Mouse (Mus musculus): Measurements from ENCODE around the gene Gm21310. TPM values are rescaled to one million over a fixed set of nuclear protein-coding genes. Genes with fewer than 3 reads are reported as not detected.
"Not testable (repeated sequence)": the region's sequence is repeated elsewhere in the genome, so short reads cannot be mapped to it uniquely, and the experiment has no call there.

Gene Gm21310
- not detected in 2 replicates for polyA plus RNA-seq (2012; rRNA removed)

- H3K27ac ChIP-seq (ENCODE audit: control insufficient read depth, insufficient read depth, low read length); H3K4me3 ChIP-seq (ENCODE audit: control insufficient read depth, insufficient read depth, low read length); DNase-seq; H3K36me3 ChIP-seq (ENCODE audit: control insufficient read depth, insufficient read depth, low read length); H3K4me1 ChIP-seq (replicated peaks; ENCODE audit: control insufficient read depth, insufficient read depth, low read length); H3K27me3 ChIP-seq (ENCODE audit: control insufficient read depth, insufficient read depth, low read length): not testable (repeated sequence)
Observed at GRCm38 (mm10) chrY:10147083-10147482, at the start of gene Gm21310. TSS of gene Gm21310 (minus strand) at chrY:10147183.

Other genes with a start within 250 kb of the Gm21310 start
- gene Gm20834, start 177.4 kb upstream of the Gm21310 start, polyA plus RNA-seq (2012; rRNA removed), result not detected in 2 replicates

Data from thymus, adult 2 months (tissue).